Mouse (Mus musculus): ENCODE measurements around the gene Cdc14a. TPM values are rescaled to one million over a fixed set of nuclear protein-coding genes. Genes with fewer than 3 reads are reported as not detected.

The Cdc14a gene
- polyA plus RNA-seq, 1 experiment from 2014 or later = 16.0 TPM

DNA sequence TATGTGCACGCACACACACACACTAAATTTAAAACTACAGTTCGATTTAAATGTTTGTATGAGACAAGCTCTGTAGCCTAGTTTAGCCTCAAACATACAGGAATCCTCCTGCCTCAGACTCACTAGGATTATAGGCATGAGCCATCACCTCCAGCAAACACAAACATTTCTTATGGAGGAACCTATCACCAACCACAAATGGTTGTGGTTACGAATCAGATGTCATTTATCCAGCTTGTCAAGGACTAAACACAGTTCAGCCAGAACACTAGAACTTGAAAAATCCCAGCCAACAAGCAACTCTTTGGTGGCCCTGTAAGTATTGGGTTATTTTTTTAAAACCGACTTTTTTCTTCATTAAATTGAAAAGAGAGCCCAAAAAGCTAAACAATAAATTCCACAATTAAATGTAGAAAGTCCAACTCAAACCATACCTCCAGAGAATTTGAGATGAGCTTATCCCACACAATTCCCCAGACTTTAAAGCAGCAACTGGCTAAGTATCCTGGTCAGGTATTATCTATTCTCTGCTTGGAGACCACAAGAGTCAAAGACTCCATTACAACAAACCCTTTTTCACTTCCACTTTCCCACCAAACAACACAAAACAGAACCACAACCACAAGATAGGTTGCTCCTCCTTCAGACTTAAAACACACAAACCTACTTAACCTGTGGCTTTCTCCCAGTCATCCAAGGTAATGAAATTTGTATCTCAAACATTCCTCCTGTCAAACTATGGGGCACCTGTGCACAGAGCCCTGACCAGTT lies 10.7 kb downstream of the Cdc14a start:
- ATAC-seq (ENCODE audit: insufficient number of reproducible peaks, insufficient read depth, low FRiP score, low TSS enrichment, low read depth) = no peak
- Histone ChIP-seq H3K9ac (replicated peaks) (no peak overlapping the region), H3K27ac (no peak overlapping the region), H3K4me2 (no peak overlapping the region), H3K4me1 (replicated peaks) (peaks cover 27% of the 10 kb centered on the region), H3K36me3 (peaks cover 48% of the 10 kb centered on the region), H3K9me3 (no peaks in the 10 kb centered on the region), H3K4me3 (replicated peaks) (no peak overlapping the region), H3K27me3 (no peaks in the 10 kb centered on the region)
- WGBS = 94% methylated on average over 4 of the region's 4 CpGs

DNA sequence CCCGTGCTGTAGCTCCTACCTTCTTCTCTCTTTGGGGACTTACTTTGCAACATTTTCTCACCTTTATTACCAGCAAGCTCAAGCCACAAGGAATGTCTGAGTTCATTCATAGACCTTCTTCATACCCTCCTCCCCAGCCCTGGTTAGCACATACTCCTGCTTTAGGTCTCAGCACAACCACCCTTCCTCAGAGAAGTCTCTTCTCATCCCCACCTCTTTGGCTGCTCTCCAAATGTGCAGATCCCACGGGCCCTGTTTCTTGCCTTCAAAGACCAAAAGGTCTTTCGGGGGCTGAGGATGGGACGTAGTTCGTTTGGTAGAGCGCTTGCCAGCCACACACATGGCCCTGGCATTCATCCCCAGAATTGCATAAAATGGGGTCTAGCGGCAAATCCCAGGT lies 13.8 kb downstream of the Cdc14a start:
- Histone ChIP-seq H3K4me3 (replicated peaks) (no peak overlapping the region), H3K4me2 (peak overlapping the region; percentile 27; the same call in 1 of the 2 replicates), H3K9ac (replicated peaks) (no peak overlapping the region), H3K27ac (peak overlapping the region; percentile 45), H3K4me1 (replicated peaks) (peaks cover 28% of the 10 kb centered on the region), H3K36me3 (peaks cover 20% of the 10 kb centered on the region), H3K9me3 (no peaks in the 10 kb centered on the region), H3K27me3 (no peaks in the 10 kb centered on the region)
- ATAC-seq (ENCODE audit: insufficient number of reproducible peaks, insufficient read depth, low FRiP score, low TSS enrichment, low read depth) = no peak
- 22% methylated on average over 7 of the region's 7 CpGs for WGBS

DNA sequence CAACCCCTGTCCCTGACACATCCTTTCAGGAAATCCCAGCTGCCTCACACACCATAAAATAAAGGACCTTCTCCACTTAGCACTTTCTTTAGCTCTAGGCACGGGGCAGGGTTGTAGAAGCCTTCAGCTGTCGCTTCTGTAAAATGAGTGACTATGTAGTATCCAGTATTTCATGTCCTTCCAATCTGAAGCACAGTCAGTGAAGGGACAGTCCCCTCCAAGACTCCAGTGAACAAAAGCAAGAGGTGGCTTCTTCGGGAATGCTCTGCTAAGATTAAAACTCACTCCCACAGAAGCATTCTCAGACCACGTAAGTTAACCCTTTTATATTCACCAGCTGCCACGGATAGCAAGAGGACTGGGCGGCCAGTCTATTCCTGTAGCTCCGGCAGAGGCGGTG lies 14.3 kb downstream of the Cdc14a start:
- H3K9ac ChIP-seq (replicated peaks) = no peak overlapping the region
- 37% methylated on average over 8 of the region's 8 CpGs for WGBS
- 0 out of 2 replicates have a peak overlapping the region, but pooled peaks have one; percentile 27 for H3K4me2 ChIP-seq
- peaks cover 14% of the 10 kb centered on the region for H3K36me3 ChIP-seq
- no peak for ATAC-seq (ENCODE audit: insufficient number of reproducible peaks, insufficient read depth, low FRiP score, low TSS enrichment, low read depth)
- no peak overlapping the region for H3K4me3 ChIP-seq (replicated peaks)
- H3K27ac ChIP-seq = peak overlapping the region; percentile 45; the same call in 1 of the 2 replicates
- H3K27me3 ChIP-seq = no peaks in the 10 kb centered on the region
- H3K4me1 ChIP-seq (replicated peaks) = peaks cover 31% of the 10 kb centered on the region
- H3K9me3 ChIP-seq = no peaks in the 10 kb centered on the region

DNA sequence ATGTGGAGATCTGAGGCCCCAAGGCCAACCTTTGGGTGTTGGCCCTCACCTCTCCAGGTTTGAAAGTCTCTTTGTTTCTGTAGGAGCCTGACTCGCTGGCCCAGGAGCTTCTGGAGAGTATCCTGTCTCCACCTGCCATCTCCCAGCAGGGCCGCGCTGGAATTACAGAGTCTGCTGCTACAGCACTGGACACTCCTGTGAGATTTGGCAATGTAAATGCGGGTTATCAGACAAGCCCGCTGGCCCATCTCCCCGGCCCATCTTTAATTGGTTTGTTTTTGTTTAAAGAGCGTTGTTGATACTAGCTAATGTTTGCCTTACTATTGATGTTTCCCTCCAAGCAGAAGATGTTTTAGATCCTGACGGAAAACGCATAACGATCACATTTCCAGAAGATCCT lies 15.0 kb downstream of the Cdc14a start:
- ATAC-seq (ENCODE audit: insufficient number of reproducible peaks, insufficient read depth, low FRiP score, low TSS enrichment, low read depth) = no peak
- 82% methylated on average over 10 of the region's 10 CpGs for WGBS
- peaks cover 12% of the 10 kb centered on the region; the same call in 1 of the 2 replicates for H3K36me3 ChIP-seq

DNA sequence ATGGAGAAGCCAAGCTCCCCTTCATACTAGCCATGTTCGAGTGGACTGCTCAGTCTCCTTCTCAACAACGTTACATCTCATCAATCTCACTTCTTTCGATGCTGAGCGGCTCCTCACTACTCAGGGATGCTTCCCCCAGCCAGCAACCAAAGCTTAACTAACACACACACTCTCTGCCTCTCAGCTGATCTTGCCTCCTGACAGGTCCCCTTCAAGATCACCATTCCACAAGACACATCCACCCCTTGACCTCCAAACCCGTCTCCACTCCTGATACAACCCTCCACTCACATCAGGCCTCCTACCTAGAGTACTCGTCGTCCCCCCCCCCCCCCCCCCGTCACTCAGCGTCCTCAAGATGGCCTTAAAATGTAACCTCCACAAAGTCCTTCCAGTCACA lies 18.3 kb downstream of the Cdc14a start:
- Histone ChIP-seq H3K9ac (replicated peaks) (no peak overlapping the region), H3K36me3 (peaks cover 12% of the 10 kb centered on the region; the same call in 1 of the 2 replicates), H3K4me2 (no peak overlapping the region), H3K4me1 (replicated peaks) (peaks cover 31% of the 10 kb centered on the region), H3K27ac (no peak overlapping the region), H3K27me3 (no peaks in the 10 kb centered on the region), H3K4me3 (replicated peaks) (no peak overlapping the region), H3K9me3 (no peaks in the 10 kb centered on the region)
- no peak for ATAC-seq (ENCODE audit: insufficient number of reproducible peaks, insufficient read depth, low FRiP score, low TSS enrichment, low read depth)
- 75% methylated on average over 9 of the region's 9 CpGs for WGBS

More for the DNA sequence above, 15.0 kb downstream of the Cdc14a start:
- H3K4me2 ChIP-seq = no peak overlapping the region
- H3K4me3 ChIP-seq (replicated peaks) = no peak overlapping the region
- no peak overlapping the region for H3K27ac ChIP-seq
- H3K4me1 ChIP-seq (replicated peaks) = peaks cover 31% of the 10 kb centered on the region
- H3K9ac ChIP-seq (replicated peaks) = no peak overlapping the region
- no peaks in the 10 kb centered on the region for H3K9me3 ChIP-seq
- H3K27me3 ChIP-seq = no peaks in the 10 kb centered on the region

DNA sequence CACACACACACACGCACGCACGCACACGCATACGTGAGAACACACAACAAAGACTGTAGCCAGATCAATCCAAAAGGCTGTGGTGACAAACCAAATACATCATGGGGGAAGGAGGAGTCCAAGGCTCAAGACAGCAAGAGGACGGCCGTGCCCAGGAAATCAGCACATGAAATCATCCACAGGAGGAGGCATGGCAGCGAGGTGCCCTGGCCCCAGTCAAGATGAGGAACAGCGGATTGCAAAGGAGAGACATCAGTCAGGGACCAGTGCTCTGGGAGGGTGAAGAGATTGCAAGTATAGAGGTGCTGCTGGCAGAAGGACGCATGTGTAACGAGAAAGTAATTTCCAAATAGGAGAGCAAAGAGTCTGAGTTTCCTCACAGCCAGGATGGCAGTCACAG lies 22.4 kb downstream of the Cdc14a start:
- Histone ChIP-seq H3K9ac (replicated peaks) (no peak overlapping the region), H3K4me1 (replicated peaks) (peaks cover 44% of the 10 kb centered on the region), H3K27me3 (no peaks in the 10 kb centered on the region), H3K9me3 (no peaks in the 10 kb centered on the region), H3K4me2 (no peak overlapping the region), H3K4me3 (replicated peaks) (no peak overlapping the region), H3K27ac (no peak overlapping the region), H3K36me3 (peaks cover 5% of the 10 kb centered on the region; the same call in 1 of the 2 replicates)
- no peak for ATAC-seq (ENCODE audit: insufficient number of reproducible peaks, insufficient read depth, low FRiP score, low TSS enrichment, low read depth)
- WGBS = 82% methylated on average over 11 of the region's 11 CpGs

DNA sequence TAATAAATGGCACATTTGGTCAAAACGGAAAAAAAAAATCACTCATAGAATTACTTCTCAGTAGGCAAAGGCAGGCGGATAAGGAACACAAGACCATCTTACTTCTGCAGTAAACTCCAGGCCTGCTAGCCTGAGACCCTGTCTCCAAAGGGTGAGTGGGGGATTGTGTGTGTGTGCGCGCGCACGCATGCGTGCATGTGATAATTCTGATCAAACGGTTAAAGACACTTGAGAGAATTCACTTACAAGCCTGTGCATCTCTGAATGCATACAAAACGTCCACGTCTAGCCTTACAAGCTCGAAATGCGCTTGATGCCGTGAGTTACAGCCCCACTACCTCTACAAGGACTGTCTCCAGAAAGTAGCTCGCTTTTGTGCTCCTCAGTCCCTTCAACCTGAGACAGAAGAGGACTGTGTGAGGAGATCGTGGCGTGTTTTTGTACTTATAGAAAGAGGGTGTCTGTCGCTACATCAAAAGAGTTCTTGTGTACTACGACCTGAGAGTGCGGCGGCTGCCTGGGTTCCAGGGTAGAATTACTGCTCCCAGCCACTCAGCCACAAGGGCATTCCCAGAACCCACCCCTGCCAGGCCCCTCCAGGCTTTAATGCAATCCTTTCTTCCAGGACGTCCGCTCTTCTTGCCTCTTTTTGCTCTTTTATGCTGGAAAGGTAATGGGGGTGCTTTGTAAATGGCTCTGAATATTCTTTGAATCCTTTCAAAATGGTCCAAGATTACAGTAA lies 24.3 kb downstream of the Cdc14a start:
- Histone ChIP-seq H3K9me3 (no peaks in the 10 kb centered on the region), H3K4me3 (replicated peaks) (no peak overlapping the region), H3K9ac (replicated peaks) (0 out of 2 replicates have a peak overlapping the region, but pooled peaks have one; percentile 23), H3K4me2 (peak overlapping the region; percentile 9; the same call in 1 of the 2 replicates), H3K27me3 (no peaks in the 10 kb centered on the region), H3K4me1 (replicated peaks) (peaks cover 56% of the 10 kb centered on the region), H3K27ac (peak overlapping the region; percentile 72), H3K36me3 (peaks cover 5% of the 10 kb centered on the region; the same call in 1 of the 2 replicates)
- WGBS = 52% methylated on average over 22 of the region's 22 CpGs
- no peak for ATAC-seq (ENCODE audit: insufficient number of reproducible peaks, insufficient read depth, low FRiP score, low TSS enrichment, low read depth)

DNA sequence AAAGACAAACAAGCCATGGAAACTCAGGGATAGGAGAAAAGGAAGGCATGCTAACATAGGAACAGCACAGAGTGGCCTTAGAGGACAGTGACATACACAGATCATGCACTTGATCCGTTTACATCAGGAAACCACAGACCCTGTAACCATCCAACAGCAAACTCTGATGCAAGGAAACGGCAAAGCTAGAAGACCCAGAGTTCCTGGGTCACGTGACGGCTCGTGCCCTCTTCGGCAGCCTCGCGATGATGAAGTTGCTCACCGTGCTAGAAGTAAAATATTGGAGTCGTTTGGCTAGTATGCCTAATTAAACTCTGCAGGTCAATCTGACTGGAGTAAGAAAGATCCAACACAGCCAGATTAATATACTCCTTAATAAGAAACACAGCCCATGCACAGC lies 25.3 kb downstream of the Cdc14a start:
- WGBS = 74% methylated on average over 10 of the region's 10 CpGs
- ATAC-seq (ENCODE audit: insufficient number of reproducible peaks, insufficient read depth, low FRiP score, low TSS enrichment, low read depth) = no peak
- Histone ChIP-seq H3K9me3 (no peaks in the 10 kb centered on the region), H3K4me2 (no peak overlapping the region), H3K9ac (replicated peaks) (no peak overlapping the region), H3K4me3 (replicated peaks) (no peak overlapping the region), H3K36me3 (no peaks in the 10 kb centered on the region), H3K4me1 (replicated peaks) (peaks cover 57% of the 10 kb centered on the region), H3K27ac (no peak overlapping the region), H3K27me3 (no peaks in the 10 kb centered on the region)

DNA sequence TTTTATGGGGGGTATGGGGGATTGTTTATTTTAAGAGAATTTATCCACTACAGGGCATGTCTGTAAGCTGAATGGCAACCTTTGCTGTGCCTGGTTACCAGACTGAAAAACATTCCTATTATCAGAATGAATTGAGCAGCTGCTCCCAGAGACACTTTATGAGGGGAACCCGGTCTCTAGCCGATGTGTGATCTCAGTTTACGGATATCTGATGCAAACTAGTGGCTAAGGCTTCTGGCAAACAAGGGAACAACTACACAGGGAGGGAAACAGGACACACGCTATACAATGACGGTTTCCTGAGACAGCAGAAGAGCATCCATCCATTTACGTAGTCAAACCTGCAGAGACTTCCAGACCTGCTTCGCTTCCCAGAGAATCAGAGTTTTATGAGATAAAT lies 25.9 kb downstream of the Cdc14a start:
- no peak overlapping the region for H3K4me3 ChIP-seq (replicated peaks)
- no peak for ATAC-seq (ENCODE audit: insufficient number of reproducible peaks, insufficient read depth, low FRiP score, low TSS enrichment, low read depth)
- no peak overlapping the region for H3K27ac ChIP-seq
- H3K4me2 ChIP-seq = no peak overlapping the region
- H3K36me3 ChIP-seq = no peaks in the 10 kb centered on the region
- WGBS = 58% methylated on average over 7 of the region's 7 CpGs
- H3K9me3 ChIP-seq = no peaks in the 10 kb centered on the region
- peaks cover 57% of the 10 kb centered on the region for H3K4me1 ChIP-seq (replicated peaks)
- H3K27me3 ChIP-seq = no peaks in the 10 kb centered on the region
- H3K9ac ChIP-seq (replicated peaks) = no peak overlapping the region

DNA sequence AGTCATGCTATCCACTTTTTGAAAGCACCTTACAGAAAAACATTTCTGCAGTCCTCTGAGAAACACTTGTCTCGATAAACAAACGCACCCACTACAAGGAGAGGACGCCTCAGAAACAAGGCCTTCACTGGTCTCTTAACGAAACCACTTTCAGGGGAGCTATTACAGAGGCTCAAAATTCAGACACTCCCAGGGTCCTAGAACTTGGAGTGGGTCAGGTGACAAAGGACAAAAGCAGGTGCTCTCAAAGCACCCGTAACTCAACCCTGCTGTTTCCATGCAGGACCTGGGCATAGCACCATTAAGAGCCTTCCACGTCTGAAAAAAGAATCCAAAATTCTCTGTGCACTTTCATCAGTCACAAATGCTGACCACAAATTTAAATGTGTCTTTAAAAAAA lies 26.5 kb downstream of the Cdc14a start:
- Histone ChIP-seq H3K27ac (no peak overlapping the region), H3K9me3 (no peaks in the 10 kb centered on the region), H3K4me2 (no peak overlapping the region), H3K4me1 (replicated peaks) (peaks cover 57% of the 10 kb centered on the region), H3K27me3 (no peaks in the 10 kb centered on the region), H3K36me3 (no peaks in the 10 kb centered on the region; the same call in 1 of the 2 replicates), H3K4me3 (replicated peaks) (no peak overlapping the region), H3K9ac (replicated peaks) (no peak overlapping the region)
- 77% methylated on average over 6 of the region's 6 CpGs for WGBS
- no peak for ATAC-seq (ENCODE audit: insufficient number of reproducible peaks, insufficient read depth, low FRiP score, low TSS enrichment, low read depth)

DNA sequence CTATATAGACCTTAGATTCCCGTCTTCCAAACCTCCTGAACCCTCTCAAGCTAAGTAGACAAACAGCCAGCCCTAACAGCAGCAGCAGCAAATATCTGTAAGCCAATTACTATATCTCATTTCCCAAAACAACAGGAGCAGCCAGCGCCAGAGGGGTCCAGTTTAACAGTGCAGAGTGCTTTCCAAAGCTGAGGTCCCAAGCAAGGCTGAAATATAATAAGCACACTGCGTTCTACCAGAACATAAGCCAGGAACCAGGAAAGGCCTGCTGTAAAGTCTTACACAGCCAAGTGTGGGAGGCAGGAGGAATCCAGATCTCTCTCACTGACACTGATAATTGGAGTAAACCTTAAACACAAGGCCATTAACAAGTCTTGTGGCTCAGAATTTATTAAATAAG lies 27.3 kb downstream of the Cdc14a start:
- Histone ChIP-seq H3K4me3 (replicated peaks) (no peak overlapping the region), H3K27me3 (no peaks in the 10 kb centered on the region), H3K9ac (replicated peaks) (no peak overlapping the region), H3K4me2 (no peak overlapping the region), H3K4me1 (replicated peaks) (peaks cover 57% of the 10 kb centered on the region), H3K36me3 (peaks cover 3% of the 10 kb centered on the region; the same call in 1 of the 2 replicates), H3K27ac (no peak overlapping the region), H3K9me3 (no peaks in the 10 kb centered on the region)
- ATAC-seq (ENCODE audit: insufficient number of reproducible peaks, insufficient read depth, low FRiP score, low TSS enrichment, low read depth) = no peak
- 74% methylated on average over 3 of the region's 3 CpGs for WGBS

All from limb, embryonic 12.5 days (tissue).